Mouse (Mus musculus): ENCODE measurements around the gene Tsc22d1. TPM values are rescaled to one million over a fixed set of nuclear protein-coding genes. Genes with fewer than 3 reads are reported as not detected.

Tsc22d1 gene
- polyA plus RNA-seq, 1 experiment from 2014 or later: 568 TPM

DNA sequence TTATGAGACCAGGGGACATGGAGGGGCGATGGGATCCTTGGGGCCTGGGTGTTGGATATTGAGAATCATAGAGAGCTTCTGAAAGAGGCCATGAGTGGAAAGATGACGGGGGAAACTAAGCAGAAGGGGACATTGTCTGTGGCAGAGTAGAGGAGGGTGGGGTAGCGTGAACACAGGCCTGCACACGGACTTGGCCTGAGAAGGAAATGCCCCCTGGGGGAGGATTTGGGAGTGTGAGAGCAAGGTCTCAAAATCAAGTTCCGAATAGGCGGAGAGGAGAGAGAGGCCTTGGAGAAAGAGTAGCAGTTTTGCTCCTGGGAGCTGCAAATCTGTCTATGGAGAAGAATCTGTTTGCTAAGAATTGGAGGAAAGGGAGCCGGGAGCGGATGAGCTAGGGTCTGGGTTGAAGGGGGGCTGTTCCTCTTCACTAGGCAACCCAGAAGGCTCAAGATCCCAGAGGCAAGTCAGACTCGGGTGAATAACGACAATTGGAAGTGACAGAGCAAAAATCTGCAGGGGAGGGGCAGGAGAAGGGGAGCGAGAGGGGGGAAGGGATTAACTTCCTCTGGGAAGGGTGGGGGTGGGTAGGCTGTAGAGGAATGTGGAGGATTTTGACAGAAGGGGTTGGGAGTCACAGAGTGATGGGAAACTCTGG lies 98.8 kb downstream of the Tsc22d1 start:
- Histone ChIP-seq H3K4me2 (ENCODE audit: low read depth, low read length) (no peak overlapping the region), H3K9me3 (replicated peaks; ENCODE audit: control insufficient read depth, low read length) (no peaks in the 10 kb centered on the region), H3K4me1 (ENCODE audit: control insufficient read depth, insufficient read depth, low read length) (peaks cover 16% of the 10 kb centered on the region), H3K4me3 (replicated peaks; ENCODE audit: low read length) (no peak overlapping the region), H3K27me3 (ENCODE audit: control insufficient read depth, insufficient read depth, low read length) (no peaks in the 10 kb centered on the region), H3K27ac (ENCODE audit: low read length) (peak overlapping the region; percentile 38; the same call in 1 of the 2 replicates), H3K36me3 (ENCODE audit: control insufficient read depth, insufficient read depth, low read length) (no peaks in the 10 kb centered on the region), H3K9ac (ENCODE audit: low read length) (no peak overlapping the region)
- 30% methylated on average over 11 of the region's 11 CpGs for WGBS
- no peak for ATAC-seq (ENCODE audit: insufficient read depth, low FRiP score)

DNA sequence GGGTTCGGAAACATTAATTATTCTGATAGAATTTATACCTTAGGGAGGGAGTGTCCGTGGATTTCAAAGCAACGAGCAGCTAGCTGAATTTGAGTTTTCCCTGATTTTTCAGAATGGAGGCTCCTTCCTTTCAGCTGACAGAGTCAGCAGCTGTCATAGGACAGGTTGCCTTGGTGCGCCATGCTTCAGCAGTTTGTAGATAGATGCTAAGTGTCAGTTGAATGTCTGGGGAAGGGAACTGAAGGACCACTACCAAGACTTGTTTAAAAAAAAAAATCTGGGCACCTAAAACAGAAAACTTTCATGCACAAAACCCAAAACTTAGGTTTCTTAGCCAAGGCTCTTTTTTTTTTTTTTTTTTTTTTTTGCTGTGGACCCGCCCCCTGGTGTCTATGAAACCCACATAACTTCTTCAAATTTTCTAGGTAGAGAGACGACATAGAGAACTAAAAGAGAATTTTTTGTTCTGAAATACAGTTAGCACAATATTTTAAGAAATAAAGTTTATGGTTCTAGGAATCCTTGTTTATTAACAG lies 99.4 kb downstream of the Tsc22d1 start:
- Histone ChIP-seq H3K4me3 (replicated peaks; ENCODE audit: low read length) (no peak overlapping the region), H3K4me2 (ENCODE audit: low read depth, low read length) (no peak overlapping the region), H3K9me3 (replicated peaks; ENCODE audit: control insufficient read depth, low read length) (no peaks in the 10 kb centered on the region), H3K27ac (ENCODE audit: low read length) (no peak overlapping the region), H3K9ac (ENCODE audit: low read length) (no peak overlapping the region), H3K4me1 (ENCODE audit: control insufficient read depth, insufficient read depth, low read length) (peaks cover 16% of the 10 kb centered on the region), H3K27me3 (ENCODE audit: control insufficient read depth, insufficient read depth, low read length) (no peaks in the 10 kb centered on the region), H3K36me3 (ENCODE audit: control insufficient read depth, insufficient read depth, low read length) (no peaks in the 10 kb centered on the region)
- no peak for ATAC-seq (ENCODE audit: insufficient read depth, low FRiP score)
- WGBS: 42% methylated on average over 6 of the region's 6 CpGs

DNA sequence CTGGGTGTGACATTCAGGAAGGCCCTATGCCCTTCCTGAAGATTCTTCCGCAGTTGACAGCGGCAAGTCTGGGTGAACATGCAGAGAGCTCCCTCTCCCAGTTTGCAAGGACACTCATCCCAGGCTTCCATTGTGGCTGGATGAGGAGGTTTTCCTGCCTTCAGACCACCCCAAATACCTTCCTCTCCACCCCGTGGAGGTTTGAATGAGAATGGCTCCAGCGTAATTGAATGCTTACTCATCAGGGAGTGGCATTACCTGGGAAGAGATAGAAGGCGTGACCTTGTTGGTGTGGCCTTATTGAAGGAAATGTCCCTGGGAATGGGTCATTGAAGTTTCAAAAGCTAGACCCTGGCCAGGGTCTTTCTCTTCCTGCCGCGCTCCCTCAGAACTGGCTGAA lies 100.9 kb downstream of the Tsc22d1 start:
- Histone ChIP-seq H3K4me3 (replicated peaks; ENCODE audit: low read length) (no peak overlapping the region), H3K9me3 (replicated peaks; ENCODE audit: control insufficient read depth, low read length) (no peaks in the 10 kb centered on the region), H3K36me3 (ENCODE audit: control insufficient read depth, insufficient read depth, low read length) (no peaks in the 10 kb centered on the region), H3K27me3 (ENCODE audit: control insufficient read depth, insufficient read depth, low read length) (no peaks in the 10 kb centered on the region), H3K9ac (ENCODE audit: low read length) (no peak overlapping the region), H3K4me1 (ENCODE audit: control insufficient read depth, insufficient read depth, low read length) (peaks cover 19% of the 10 kb centered on the region), H3K4me2 (ENCODE audit: low read depth, low read length) (no peak overlapping the region), H3K27ac (ENCODE audit: low read length) (no peak overlapping the region)
- ATAC-seq (ENCODE audit: insufficient read depth, low FRiP score): no peak
- WGBS: 78% methylated on average over 7 of the region's 7 CpGs

DNA sequence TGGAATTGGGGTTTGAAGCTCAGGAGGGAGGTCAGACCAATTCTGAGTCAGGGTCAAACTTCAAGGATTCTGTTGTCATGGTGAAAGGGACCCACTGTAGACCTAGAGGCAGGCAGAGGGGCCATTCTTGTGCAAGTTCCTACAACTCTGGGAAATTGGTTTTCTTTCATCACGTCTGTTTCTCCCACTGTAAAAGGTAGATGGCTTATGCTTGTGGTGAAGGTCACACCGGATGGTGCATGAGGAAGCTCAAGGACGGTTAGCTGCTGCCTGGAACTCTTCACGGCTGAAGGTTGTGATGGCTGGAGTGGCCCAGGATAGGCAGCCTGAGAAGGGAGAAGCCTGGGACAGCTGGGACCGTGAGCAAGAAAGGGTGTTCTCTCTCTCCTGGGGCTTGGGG lies 103.5 kb downstream of the Tsc22d1 start:
- H3K27ac ChIP-seq (ENCODE audit: low read length): no peak overlapping the region
- no peaks in the 10 kb centered on the region for H3K36me3 ChIP-seq (ENCODE audit: control insufficient read depth, insufficient read depth, low read length)
- no peak overlapping the region for H3K9ac ChIP-seq (ENCODE audit: low read length)
- no peak overlapping the region for H3K4me3 ChIP-seq (replicated peaks; ENCODE audit: low read length)
- no peaks in the 10 kb centered on the region for H3K27me3 ChIP-seq (ENCODE audit: control insufficient read depth, insufficient read depth, low read length)
- WGBS: 89% methylated on average over 5 of the region's 5 CpGs
- peaks cover 15% of the 10 kb centered on the region for H3K4me1 ChIP-seq (ENCODE audit: control insufficient read depth, insufficient read depth, low read length)
- ATAC-seq (ENCODE audit: insufficient read depth, low FRiP score): no peak
- H3K4me2 ChIP-seq (ENCODE audit: low read depth, low read length): no peak overlapping the region
- no peaks in the 10 kb centered on the region for H3K9me3 ChIP-seq (replicated peaks; ENCODE audit: control insufficient read depth, low read length)

DNA sequence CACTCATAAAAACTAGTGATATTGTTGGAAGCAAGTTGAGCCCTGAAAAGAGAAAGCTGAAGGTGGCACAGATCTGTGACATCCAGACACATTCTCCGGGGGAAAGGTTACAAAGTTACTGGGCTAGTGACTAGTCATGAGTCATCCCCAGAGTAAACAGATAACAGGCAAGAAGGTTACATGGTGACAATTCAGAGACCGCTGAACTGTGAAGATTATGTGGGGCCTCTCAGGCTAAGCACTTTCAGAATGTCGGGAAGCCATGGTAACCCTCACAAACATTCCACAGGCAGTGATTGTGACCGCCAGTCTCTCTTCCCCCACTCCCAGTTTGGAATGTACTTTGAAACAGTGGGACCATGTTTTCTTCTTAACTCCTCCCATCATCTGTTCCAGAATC lies 105.8 kb downstream of the Tsc22d1 start:
- H3K27ac ChIP-seq (ENCODE audit: low read length): no peak overlapping the region
- 22% methylated on average over 4 of the region's 4 CpGs for WGBS
- H3K36me3 ChIP-seq (ENCODE audit: control insufficient read depth, insufficient read depth, low read length): no peaks in the 10 kb centered on the region
- no peaks in the 10 kb centered on the region for H3K9me3 ChIP-seq (replicated peaks; ENCODE audit: control insufficient read depth, low read length)
- no peak overlapping the region for H3K4me3 ChIP-seq (replicated peaks; ENCODE audit: low read length)
- no peak overlapping the region for H3K9ac ChIP-seq (ENCODE audit: low read length)
- H3K4me1 ChIP-seq (ENCODE audit: control insufficient read depth, insufficient read depth, low read length): peaks cover 7% of the 10 kb centered on the region
- H3K4me2 ChIP-seq (ENCODE audit: low read depth, low read length): no peak overlapping the region
- ATAC-seq (ENCODE audit: insufficient read depth, low FRiP score): peak; percentile 72; the same call in 1 of the 2 replicates
- no peaks in the 10 kb centered on the region for H3K27me3 ChIP-seq (ENCODE audit: control insufficient read depth, insufficient read depth, low read length)

DNA sequence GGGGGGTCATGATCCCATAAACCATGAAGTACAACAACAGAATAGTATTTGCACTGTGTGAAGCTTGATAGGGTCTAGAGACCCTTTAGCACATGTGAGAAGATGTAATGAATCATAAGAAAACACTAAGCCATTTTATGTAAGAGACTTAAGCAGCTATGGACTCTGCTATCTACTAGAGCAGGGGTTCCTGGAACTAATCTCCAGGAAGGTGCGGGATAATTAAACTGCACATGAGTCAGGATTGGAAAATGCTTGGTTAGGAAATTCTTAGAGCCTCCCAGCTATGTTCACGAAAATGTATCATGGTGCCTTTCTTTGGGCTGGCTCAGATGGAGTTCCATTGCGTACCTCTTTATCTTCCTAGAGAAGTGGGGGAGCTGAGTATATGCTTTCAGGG lies 106.5 kb downstream of the Tsc22d1 start:
- Histone ChIP-seq H3K36me3 (ENCODE audit: control insufficient read depth, insufficient read depth, low read length) (no peaks in the 10 kb centered on the region), H3K9me3 (replicated peaks; ENCODE audit: control insufficient read depth, low read length) (no peaks in the 10 kb centered on the region), H3K4me1 (ENCODE audit: control insufficient read depth, insufficient read depth, low read length) (peaks cover 7% of the 10 kb centered on the region), H3K4me3 (replicated peaks; ENCODE audit: low read length) (no peak overlapping the region), H3K9ac (ENCODE audit: low read length) (no peak overlapping the region), H3K27ac (ENCODE audit: low read length) (no peak overlapping the region), H3K27me3 (ENCODE audit: control insufficient read depth, insufficient read depth, low read length) (no peaks in the 10 kb centered on the region), H3K4me2 (ENCODE audit: low read depth, low read length) (no peak overlapping the region)
- no peak for ATAC-seq (ENCODE audit: insufficient read depth, low FRiP score)
- WGBS: 87% methylated on average over 3 of the region's 3 CpGs

DNA sequence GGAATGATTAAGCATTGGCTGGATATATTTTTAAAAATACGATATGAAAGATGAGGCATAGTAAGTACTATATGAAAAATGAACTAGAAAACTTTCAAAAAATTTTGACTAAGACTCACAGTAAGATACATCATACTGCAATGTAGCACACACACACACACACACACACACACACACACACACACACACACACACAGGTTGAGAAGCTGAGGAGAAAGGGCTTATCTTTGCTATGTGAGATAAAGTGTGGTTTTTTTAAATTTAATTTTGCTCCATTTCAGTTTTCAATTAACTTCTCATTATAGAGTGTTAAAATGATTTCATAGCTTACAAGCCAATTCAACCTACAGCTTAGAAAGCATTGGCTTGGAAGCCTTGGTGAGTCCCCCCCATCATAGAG lies 108.6 kb downstream of the Tsc22d1 start:
- H3K4me2 ChIP-seq (ENCODE audit: low read depth, low read length): no peak overlapping the region

DNA sequence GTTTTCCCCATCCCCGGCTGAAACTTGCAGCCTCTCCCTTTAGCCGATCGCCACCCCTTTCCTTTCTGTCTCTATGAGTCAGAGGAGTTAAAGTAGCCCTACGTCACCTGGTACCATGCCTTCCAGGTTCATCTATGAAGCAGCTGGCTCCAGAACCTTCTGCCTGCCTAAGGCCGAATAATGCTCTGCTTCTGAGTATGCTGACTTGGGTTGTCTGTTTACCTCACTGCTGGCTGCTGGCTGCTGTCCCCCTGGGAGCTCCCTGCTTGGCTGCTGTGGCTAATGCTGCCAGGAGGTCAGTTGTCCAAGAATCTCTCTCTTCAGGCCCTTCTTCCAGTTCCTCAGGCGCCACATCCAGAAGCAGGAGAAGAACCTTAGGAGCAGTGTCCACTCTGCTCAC lies 111.7 kb downstream of the Tsc22d1 start:
- H3K4me3 ChIP-seq (replicated peaks; ENCODE audit: low read length): no peak overlapping the region
- H3K27me3 ChIP-seq (ENCODE audit: control insufficient read depth, insufficient read depth, low read length): no peaks in the 10 kb centered on the region
- no peak overlapping the region for H3K4me2 ChIP-seq (ENCODE audit: low read depth, low read length)
- 61% methylated on average over 6 of the region's 6 CpGs for WGBS
- no peaks in the 10 kb centered on the region for H3K36me3 ChIP-seq (ENCODE audit: control insufficient read depth, insufficient read depth, low read length)
- peaks cover 15% of the 10 kb centered on the region for H3K4me1 ChIP-seq (ENCODE audit: control insufficient read depth, insufficient read depth, low read length)
- no peak for ATAC-seq (ENCODE audit: insufficient read depth, low FRiP score)
- H3K9me3 ChIP-seq (replicated peaks; ENCODE audit: control insufficient read depth, low read length): no peaks in the 10 kb centered on the region
- no peak overlapping the region; the same call in 1 of the 2 replicates for H3K27ac ChIP-seq (ENCODE audit: low read length)
- no peak overlapping the region for H3K9ac ChIP-seq (ENCODE audit: low read length)

More for the DNA sequence above, 108.6 kb downstream of the Tsc22d1 start:
- peaks cover 13% of the 10 kb centered on the region for H3K4me1 ChIP-seq (ENCODE audit: control insufficient read depth, insufficient read depth, low read length)
- no peak overlapping the region for H3K27ac ChIP-seq (ENCODE audit: low read length)
- no peak overlapping the region for H3K4me3 ChIP-seq (replicated peaks; ENCODE audit: low read length)
- H3K27me3 ChIP-seq (ENCODE audit: control insufficient read depth, insufficient read depth, low read length): no peaks in the 10 kb centered on the region
- no peak overlapping the region for H3K9ac ChIP-seq (ENCODE audit: low read length)
- H3K9me3 ChIP-seq (replicated peaks; ENCODE audit: control insufficient read depth, low read length): no peaks in the 10 kb centered on the region
- H3K36me3 ChIP-seq (ENCODE audit: control insufficient read depth, insufficient read depth, low read length): no peaks in the 10 kb centered on the region
- WGBS: 86% methylated on average over 1 of the region's 1 CpGs
- no peak for ATAC-seq (ENCODE audit: insufficient read depth, low FRiP score)

DNA sequence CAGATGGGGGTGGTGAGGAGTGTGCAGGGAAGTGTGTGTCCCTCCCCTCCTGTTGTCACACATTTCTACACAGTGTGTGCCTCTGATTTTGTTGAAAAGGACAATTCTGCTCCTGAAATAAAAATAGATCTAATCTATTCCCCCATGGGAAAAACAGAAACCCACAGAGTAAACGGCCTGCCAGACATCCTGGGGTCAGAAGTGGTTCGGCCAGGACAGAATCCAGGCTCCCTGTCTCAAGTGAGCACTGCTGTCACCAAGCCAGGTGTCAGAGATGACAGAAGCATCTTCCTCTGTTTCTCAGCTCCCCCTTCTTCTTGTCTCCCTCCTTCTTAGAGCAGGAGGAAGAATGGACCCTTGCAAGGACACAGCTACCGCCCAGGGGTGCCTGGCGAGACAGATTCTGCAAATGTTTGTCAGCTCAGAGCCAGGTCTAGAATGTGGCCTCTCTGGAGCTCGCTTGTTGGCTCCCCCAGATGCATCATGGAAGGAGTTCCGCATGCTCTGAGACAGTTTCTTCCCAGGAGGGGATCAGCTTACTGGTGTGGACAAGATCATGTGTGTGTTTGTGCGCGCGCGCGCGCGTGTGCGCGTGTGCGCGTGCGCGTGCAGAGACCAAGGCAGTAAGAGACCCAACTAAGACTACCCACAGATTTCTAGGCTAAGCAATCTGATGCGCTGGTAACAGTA lies 112.4 kb downstream of the Tsc22d1 start:
- H3K27ac ChIP-seq (ENCODE audit: low read length): no peak overlapping the region; the same call in 1 of the 2 replicates
- ATAC-seq (ENCODE audit: insufficient read depth, low FRiP score): no peak
- H3K36me3 ChIP-seq (ENCODE audit: control insufficient read depth, insufficient read depth, low read length): no peaks in the 10 kb centered on the region
- no peak overlapping the region for H3K9ac ChIP-seq (ENCODE audit: low read length)
- no peak overlapping the region for H3K4me2 ChIP-seq (ENCODE audit: low read depth, low read length)
- H3K4me1 ChIP-seq (ENCODE audit: control insufficient read depth, insufficient read depth, low read length): peaks cover 15% of the 10 kb centered on the region
- no peaks in the 10 kb centered on the region for H3K9me3 ChIP-seq (replicated peaks; ENCODE audit: control insufficient read depth, low read length)
- no peak overlapping the region for H3K4me3 ChIP-seq (replicated peaks; ENCODE audit: low read length)
- no peaks in the 10 kb centered on the region for H3K27me3 ChIP-seq (ENCODE audit: control insufficient read depth, insufficient read depth, low read length)
- WGBS: 85% methylated on average over 20 of the region's 20 CpGs

Measured in stomach, embryonic 16.5 days (tissue).